Mouse (Mus musculus) limb, embryonic 11.5 days (tissue): ENCODE measurements around the gene Wnt9a. TPM values are rescaled to one million over a fixed set of nuclear protein-coding genes. Genes with fewer than 3 reads are reported as not detected.

ENCODE experiments used
- ATAC-seq: fragments of 200-750 bp; cut with Nextera tagmentation; 2 replicates; pipeline ENCODE4 v1.8.0; 2017; ENCODE audit warnings: low read depth; ENCODE audit not compliant: insufficient number of reproducible peaks, low FRiP score, low TSS enrichment
- DNase-seq: peaks from one replicate; pipeline ENCODE4 v3.0.0-alpha.2; 2015; ENCODE audit warnings: low spot score
- H3K27ac ChIP-seq: fragments of 300-500 bp; sonication (generic); replicated peaks from 2 replicates; pipeline ENCODE4 v1.5.1; 2014; ENCODE audit warnings: low read depth, mild to moderate bottlenecking, low read length
- H3K27me3 ChIP-seq: fragments of 300-500 bp; sonication (generic); 2 replicates; pipeline ENCODE4 v1.6.1; 2014; ENCODE audit warnings: mild to moderate bottlenecking, low read length, mixed read lengths; ENCODE audit not compliant: control insufficient read depth, insufficient read depth
- H3K36me3 ChIP-seq: fragments of 300-500 bp; sonication (generic); 2 replicates; pipeline ENCODE4 v1.6.1; 2014; ENCODE audit warnings: mild to moderate bottlenecking, low read length, moderate library complexity, mixed read lengths; ENCODE audit not compliant: control insufficient read depth, insufficient read depth
- H3K4me1 ChIP-seq: fragments of 300-500 bp; sonication (generic); 2 replicates; pipeline ENCODE4 v1.6.1; 2014; ENCODE audit warnings: low read length, mixed read lengths; ENCODE audit not compliant: control insufficient read depth, insufficient read depth
- H3K4me2 ChIP-seq: fragments of 300-500 bp; sonication (generic); 2 replicates; pipeline ENCODE4 v1.6.1; 2014; ENCODE audit warnings: low read depth, mild to moderate bottlenecking, moderate library complexity; ENCODE audit not compliant: severe bottlenecking
- H3K4me3 ChIP-seq: fragments of 300-500 bp; sonication (generic); 2 replicates; pipeline ENCODE4 v1.5.1; 2014; ENCODE audit warnings: low read depth, low read length
- H3K9ac ChIP-seq: fragments of 300-500 bp; sonication (generic); 2 replicates; pipeline ENCODE4 v1.6.1; 2014; ENCODE audit warnings: mild to moderate bottlenecking, low read length
- H3K9me3 ChIP-seq: fragments of 300-500 bp; sonication (generic); 2 replicates; pipeline ENCODE4 v1.6.1; 2016; ENCODE audit warnings: low read length; ENCODE audit not compliant: control insufficient read depth
- WGBS: fragments of 180-500 bp; shearing (Covaris S2); extraction: QIAGEN DNeasy Blood & Tissue Kit; methylation state at CpG from one replicate; pipeline ENCODE4 v1.1.7; 2014; 5-methylcytosine and 5-hydroxymethylcytosine counted together
- polyA plus RNA-seq: library from polyadenylated mRNA; unstranded; fragments of >200 nt; fragmentation: Nextera tagmentation; extraction: Ambion mirVana; gene quantifications from 2 replicates; pipeline ENCODE4 v1.2.1, GENCODE M21; 2014

The Wnt9a gene
- polyA plus RNA-seq, 1 experiment from 2014 or later, result 1.8 TPM

GRCm38 (mm10) chr11:59308164-59308542, 1.4 kb downstream of the Wnt9a start:
- H3K4me1 ChIP-seq, result peaks cover 49% of the 10 kb centered on the region
- H3K27ac ChIP-seq, result no peak overlapping the region
- peak overlapping the region; percentile 43; the same call in 1 of the 2 replicates for H3K4me2 ChIP-seq
- peaks cover 46% of the 10 kb centered on the region for H3K27me3 ChIP-seq
- DNase-seq, result peak; percentile 44
- no peaks in the 10 kb centered on the region for H3K36me3 ChIP-seq
- ATAC-seq, result no peak
- WGBS, result 23% methylated on average over 12 of the region's 12 CpGs
- 0 out of 2 replicates have a peak overlapping the region, but pooled peaks have one; percentile 10 for H3K4me3 ChIP-seq
- peak overlapping the region; percentile 50 for H3K9ac ChIP-seq
- H3K9me3 ChIP-seq, result no peaks in the 10 kb centered on the region

- Histone ChIP-seq H3K36me3 (no peaks in the 10 kb centered on the region), H3K4me3 (0 out of 2 replicates have a peak overlapping the region, but pooled peaks have one; percentile 10), H3K4me2 (peak overlapping the region; percentile 43), H3K27me3 (peaks cover 46% of the 10 kb centered on the region), H3K27ac (no peak overlapping the region), H3K9me3 (no peaks in the 10 kb centered on the region), H3K4me1 (peaks cover 49% of the 10 kb centered on the region), H3K9ac (peak overlapping the region; percentile 13)
- WGBS, result 34% methylated on average over 6 of the region's 6 CpGs
- ATAC-seq (peak; percentile 2; the same call in 1 of the 2 replicates), DNase-seq (no peak)
Measured at GRCm38 (mm10) chr11:59308625-59309024, 1.9 kb downstream of the Wnt9a start.

- 8% methylated on average over 12 of the region's 12 CpGs for WGBS
- DNase-seq, result peak; percentile 79
- H3K36me3 ChIP-seq, result no peaks in the 10 kb centered on the region
- peak overlapping the region; percentile 43 for H3K4me2 ChIP-seq
- H3K9ac ChIP-seq, result no peak overlapping the region; the same call in 1 of the 2 replicates
- H3K9me3 ChIP-seq, result no peaks in the 10 kb centered on the region
- H3K4me3 ChIP-seq, result no peak overlapping the region
- ATAC-seq, result peak; percentile 67
- no peak overlapping the region; the same call in 1 of the 2 replicates for H3K27ac ChIP-seq
- peaks cover 40% of the 10 kb centered on the region for H3K27me3 ChIP-seq
- peaks cover 49% of the 10 kb centered on the region for H3K4me1 ChIP-seq
Measured at GRCm38 (mm10) chr11:59309106-59309805, 2.5 kb downstream of the Wnt9a start.

GRCm38 (mm10) chr11:59309976-59310375, 3.2 kb downstream of the Wnt9a start:
- 70% methylated on average over 8 of the region's 8 CpGs for WGBS
- no peak overlapping the region for H3K4me2 ChIP-seq
- no peak for ATAC-seq
- no peaks in the 10 kb centered on the region for H3K36me3 ChIP-seq
- H3K27ac ChIP-seq, result no peak overlapping the region
- no peaks in the 10 kb centered on the region for H3K9me3 ChIP-seq
- H3K4me1 ChIP-seq, result peaks cover 49% of the 10 kb centered on the region
- no peak overlapping the region for H3K9ac ChIP-seq
- no peak overlapping the region for H3K4me3 ChIP-seq
- H3K27me3 ChIP-seq, result peaks cover 33% of the 10 kb centered on the region
- no peak for DNase-seq

GRCm38 (mm10) chr11:59312060-59312459, 5.3 kb downstream of the Wnt9a start:
- ATAC-seq (no peak), DNase-seq (no peak)
- peaks cover 37% of the 10 kb centered on the region for H3K4me1 ChIP-seq
- 57% methylated on average over 6 of the region's 6 CpGs for WGBS
- H3K9me3 ChIP-seq, result no peaks in the 10 kb centered on the region
- no peak overlapping the region for H3K4me3 ChIP-seq
- H3K9ac ChIP-seq, result no peak overlapping the region
- H3K27me3 ChIP-seq, result peaks cover 17% of the 10 kb centered on the region
- H3K36me3 ChIP-seq, result no peaks in the 10 kb centered on the region
- no peak overlapping the region for H3K27ac ChIP-seq
- H3K4me2 ChIP-seq, result no peak overlapping the region

GRCm38 (mm10) chr11:59312501-59312900, 5.8 kb downstream of the Wnt9a start:
- Histone ChIP-seq H3K4me1 (peaks cover 36% of the 10 kb centered on the region), H3K9ac (no peak overlapping the region; the same call in 1 of the 2 replicates), H3K27me3 (peaks cover 12% of the 10 kb centered on the region), H3K4me3 (no peak overlapping the region), H3K36me3 (no peaks in the 10 kb centered on the region), H3K4me2 (0 out of 2 replicates have a peak overlapping the region, but pooled peaks have one; percentile 12), H3K27ac (no peak overlapping the region), H3K9me3 (no peaks in the 10 kb centered on the region)
- ATAC-seq, result no peak
- no peak for DNase-seq
- WGBS, result 77% methylated on average over 8 of the region's 8 CpGs

- no peaks in the 10 kb centered on the region for H3K36me3 ChIP-seq
- H3K27me3 ChIP-seq, result peaks cover 7% of the 10 kb centered on the region
- H3K4me1 ChIP-seq, result peaks cover 29% of the 10 kb centered on the region
- no peak overlapping the region for H3K4me2 ChIP-seq
- no peak overlapping the region for H3K27ac ChIP-seq
- no peak overlapping the region for H3K4me3 ChIP-seq
- ATAC-seq (no peak), DNase-seq (no peak)
- no peaks in the 10 kb centered on the region for H3K9me3 ChIP-seq
- 67% methylated on average over 17 of the region's 17 CpGs for WGBS
- H3K9ac ChIP-seq, result no peak overlapping the region
Measured at GRCm38 (mm10) chr11:59313029-59313811, 6.5 kb downstream of the Wnt9a start.

GRCm38 (mm10) chr11:59313944-59314343, 7.2 kb downstream of the Wnt9a start:
- no peak for DNase-seq
- H3K9me3 ChIP-seq, result no peaks in the 10 kb centered on the region
- no peak overlapping the region for H3K4me3 ChIP-seq
- no peak for ATAC-seq
- H3K4me2 ChIP-seq, result no peak overlapping the region
- 65% methylated on average over 11 of the region's 11 CpGs for WGBS
- H3K27ac ChIP-seq, result no peak overlapping the region
- peaks cover 4% of the 10 kb centered on the region; the same call in 1 of the 2 replicates for H3K27me3 ChIP-seq
- H3K36me3 ChIP-seq, result no peaks in the 10 kb centered on the region
- no peak overlapping the region for H3K9ac ChIP-seq
- H3K4me1 ChIP-seq, result peaks cover 22% of the 10 kb centered on the region
